Mouse (Mus musculus) CH12F3 (cell line): Measurements from ENCODE around the gene Agpat4.

ENCODE experiments used
- in situ Hi-C: fragments of 300-500 bp; cut with MboI; formaldehyde crosslinking; loops from 2 replicates; pipeline ENCODE4 v1.14.3; 2020; ENCODE audit warnings: low sequenced_read_pairs

Agpat4 gene

GRCm38 (mm10) chr17:12182702-12183485 lies 64.4 kb downstream of the Agpat4 start:
- in situ Hi-C loops: no loop called here

GRCm38 (mm10) chr17:12184283-12184682 lies 65.8 kb downstream of the Agpat4 start:
- in situ Hi-C loops: no loop called here

GRCm38 (mm10) chr17:12185855-12186254 lies 67.4 kb downstream of the Agpat4 start:
- in situ Hi-C loops: no loop called here

GRCm38 (mm10) chr17:12186341-12186740 lies 67.8 kb downstream of the Agpat4 start:
- in situ Hi-C loops: no loop called here

GRCm38 (mm10) chr17:12187782-12188181 lies 69.3 kb downstream of the Agpat4 start:
- in situ Hi-C loops: no loop called here

- in situ Hi-C loops: no loop called here
Observed at GRCm38 (mm10) chr17:12195137-12195536, 76.6 kb downstream of the Agpat4 start.

- in situ Hi-C loops: no loop called here
Observed at GRCm38 (mm10) chr17:12195604-12196003, 77.1 kb downstream of the Agpat4 start.

- in situ Hi-C loops: loop anchor here (10.0 kb wide), 1 partner anchor 95 kb away; no protein-coding TSS in a partner anchor
Observed at GRCm38 (mm10) chr17:12199933-12200332, 81.4 kb downstream of the Agpat4 start.

GRCm38 (mm10) chr17:12201086-12201485 lies 82.6 kb downstream of the Agpat4 start:
- in situ Hi-C loops: loop anchor here (10.0 kb wide), 1 partner anchor 96 kb away; no protein-coding TSS in a partner anchor

- in situ Hi-C loops: loop anchor here (10.0 kb wide), 1 partner anchor 99 kb away; no protein-coding TSS in a partner anchor
Observed at GRCm38 (mm10) chr17:12203414-12203897, 85.0 kb downstream of the Agpat4 start.

GRCm38 (mm10) chr17:12204246-12204645 lies 85.7 kb downstream of the Agpat4 start:
- in situ Hi-C loops: loop anchor here (10.0 kb wide), 1 partner anchor 99 kb away; no protein-coding TSS in a partner anchor

GRCm38 (mm10) chr17:12204689-12205014 lies 86.1 kb downstream of the Agpat4 start:
- in situ Hi-C loops: loop anchor here (10.0 kb wide), 1 partner anchor 100 kb away; no protein-coding TSS in a partner anchor

- in situ Hi-C loops: loop anchor here (10.0 kb wide), 1 partner anchor 100 kb away; no protein-coding TSS in a partner anchor
Observed at GRCm38 (mm10) chr17:12205015-12205693, 86.7 kb downstream of the Agpat4 start.

- in situ Hi-C loops: loop anchor here (10.0 kb wide), 1 partner anchor 101 kb away; no protein-coding TSS in a partner anchor
Observed at GRCm38 (mm10) chr17:12205694-12206075, 87.2 kb downstream of the Agpat4 start.

GRCm38 (mm10) chr17:12206248-12206647 lies 87.7 kb downstream of the Agpat4 start:
- in situ Hi-C loops: loop anchor here (10.0 kb wide), 1 partner anchor 101 kb away; no protein-coding TSS in a partner anchor

- in situ Hi-C loops: loop anchor here (10.0 kb wide), 1 partner anchor 102 kb away; no protein-coding TSS in a partner anchor
Observed at GRCm38 (mm10) chr17:12207022-12207548, 88.6 kb downstream of the Agpat4 start.

- in situ Hi-C loops: loop anchor here (10.0 kb wide), 1 partner anchor 105 kb away; no protein-coding TSS in a partner anchor
Observed at GRCm38 (mm10) chr17:12209481-12209880, 91.0 kb downstream of the Agpat4 start.

- in situ Hi-C loops: loop anchor here (5.0 kb wide), 1 partner anchor 173 kb away; no protein-coding TSS in a partner anchor
Observed at GRCm38 (mm10) chr17:12210544-12211132, 92.1 kb downstream of the Agpat4 start.

GRCm38 (mm10) chr17:12211890-12212289 lies 93.4 kb downstream of the Agpat4 start:
- in situ Hi-C loops: loop anchor here (5.0 kb wide), 1 partner anchor 175 kb away; no protein-coding TSS in a partner anchor

GRCm38 (mm10) chr17:12212341-12212740 lies 93.8 kb downstream of the Agpat4 start:
- in situ Hi-C loops: loop anchor here (5.0 kb wide), 1 partner anchor 175 kb away; no protein-coding TSS in a partner anchor
